Mouse (Mus musculus) CH12.LX (cell line): ENCODE measurements at regions not wholly inside any gene's neighbourhood (a gene's known extent, or its start where the extent isn't known, plus 50 kb on each side); places are given as distances from the start of the nearest gene placed in this dataset.

Experiments
- DNase-seq: peaks from one replicate; pipeline ENCODE4 v3.0.0-alpha.2; 2013; ENCODE audit errors: extremely low read depth
- H3K27ac ChIP-seq: 2 replicates; pipeline ENCODE4 v1.5.1; 2012; ENCODE audit warnings: low read depth, mild to moderate bottlenecking, control low read depth, moderate library complexity; ENCODE audit not compliant: insufficient read depth
- H3K27me3 ChIP-seq: replicated peaks from 2 replicates; pipeline ENCODE3; 2012; ENCODE audit warnings: inconsistent platforms
- H3K36me3 ChIP-seq, 2 experiments: replicated peaks in 1 of 2; 2 replicates each; pipeline versions ENCODE3 to v1.6.1; 2012; ENCODE audit warnings: inconsistent platforms in 1 of 2, low read length in 1 of 2, mild to moderate bottlenecking in 1 of 2, mixed read lengths in 1 of 2, moderate library complexity in 1 of 2; ENCODE audit not compliant: control insufficient read depth in 1 of 2, insufficient read depth in 1 of 2
- H3K4me1 ChIP-seq, 2 experiments: 2 replicates each; pipeline ENCODE4 v1.6.1; 2012; ENCODE audit warnings: inconsistent platforms in 1 of 2, moderate library complexity in 1 of 2; ENCODE audit not compliant: insufficient read depth in 2 of 2, control insufficient read depth in 1 of 2
- H3K4me2 ChIP-seq: 2 replicates; pipeline ENCODE4 v1.6.1; 2012; ENCODE audit warnings: low read depth, mild to moderate bottlenecking, control low read depth; ENCODE audit not compliant: poor library complexity, insufficient read depth, severe bottlenecking
- H3K4me3 ChIP-seq, 3 experiments: fragments of 150-350 bp in 1 of 3; sonication (generic) in 1 of 3; replicated peaks in 1 of 3; 2 replicates each; pipeline versions ENCODE3 to v1.5.1; 2011 to 2012; ENCODE audit warnings: low read depth in 2 of 3, low read length in 2 of 3, mild to moderate bottlenecking in 2 of 3, moderate library complexity in 2 of 3, control low read depth in 1 of 3, improper control_type of control experiment in 1 of 3, inconsistent platforms in 1 of 3, mixed read lengths in 1 of 3; ENCODE audit not compliant: poor library complexity in 1 of 3
- H3K79me2 ChIP-seq: replicated peaks from 2 replicates; pipeline ENCODE4 v1.6.1; 2012; ENCODE audit warnings: mild to moderate bottlenecking, moderate library complexity; ENCODE audit not compliant: control insufficient read depth, poor library complexity, insufficient read depth, severe bottlenecking; ENCODE audit errors: extremely low read depth
- H3K9ac ChIP-seq: 2 replicates; pipeline ENCODE4 v1.6.1; 2012; ENCODE audit warnings: low read depth, mild to moderate bottlenecking, control low read depth, moderate library complexity; ENCODE audit not compliant: insufficient read depth
- H3K9me3 ChIP-seq: replicated peaks from 2 replicates; pipeline ENCODE3; 2012; ENCODE audit warnings: low read length, inconsistent platforms, mixed read lengths
- BHLHE40 ChIP-seq: IDR thresholded peaks from 2 replicates; pipeline ENCODE4 v1.6.1; 2011; ENCODE audit warnings: mild to moderate bottlenecking, low read depth, low read length, improper control_type of control experiment
- CHD2 ChIP-seq: IDR thresholded peaks from 2 replicates; pipeline ENCODE4 v1.6.1; 2011; ENCODE audit warnings: low read length, improper control_type of control experiment
- CTCF ChIP-seq, 2 experiments: IDR thresholded peaks in 1 of 2; conservative IDR thresholded peaks in 1 of 2; 2 replicates each; pipeline ENCODE4 v1.5.1; 2011 to 2012; ENCODE audit warnings: low read depth in 2 of 2, low read length in 2 of 2, improper control_type of control experiment in 1 of 2, inconsistent platforms in 1 of 2, mild to moderate bottlenecking in 1 of 2, moderate library complexity in 1 of 2
- ELF1 ChIP-seq: IDR thresholded peaks from 2 replicates; pipeline ENCODE4 v1.6.1; 2014; ENCODE audit warnings: low read depth, mild to moderate bottlenecking, inconsistent platforms, low read length, improper control_type of control experiment
- EP300 ChIP-seq: IDR thresholded peaks from 2 replicates; pipeline ENCODE4 v1.6.1; 2011; ENCODE audit warnings: low read length, improper control_type of control experiment
- ETS1 ChIP-seq: conservative IDR thresholded peaks from 2 replicates; pipeline ENCODE4 v1.6.1; 2012; ENCODE audit warnings: low read depth, mild to moderate bottlenecking, inconsistent platforms, low read length, improper control_type of control experiment, moderate library complexity
- GABPA ChIP-seq: IDR thresholded peaks from 2 replicates; pipeline ENCODE4 v1.6.1; 2012; ENCODE audit warnings: low read depth, low read length, improper control_type of control experiment, inconsistent platforms; ENCODE audit not compliant: insufficient replicate concordance
- MAFK ChIP-seq: IDR thresholded peaks from 2 replicates; pipeline ENCODE4 v1.6.1; 2011; ENCODE audit warnings: low read length, improper control_type of control experiment; ENCODE audit not compliant: insufficient replicate concordance
- MEF2A ChIP-seq: IDR thresholded peaks from 2 replicates; pipeline ENCODE4 v1.6.1; 2014; ENCODE audit warnings: low read depth, mild to moderate bottlenecking, inconsistent platforms, low read length, improper control_type of control experiment, borderline replicate concordance
- MXI1 ChIP-seq: IDR thresholded peaks from 2 replicates; pipeline ENCODE4 v1.6.1; 2011; ENCODE audit warnings: mild to moderate bottlenecking, low read depth, low read length, improper control_type of control experiment
- MYC ChIP-seq: IDR thresholded peaks from 2 replicates; pipeline ENCODE4 v1.6.1; 2011; ENCODE audit warnings: low read depth, mild to moderate bottlenecking, improper control_type of control experiment, low read length
- PAX5 ChIP-seq: IDR thresholded peaks from 2 replicates; pipeline ENCODE4 v1.6.1; 2012; ENCODE audit warnings: low read length, inconsistent platforms, mixed read lengths
- POLR2A ChIP-seq: IDR thresholded peaks from 2 replicates; pipeline ENCODE4 v1.6.1; 2011; ENCODE audit warnings: low read depth, mild to moderate bottlenecking, improper control_type of control experiment, low read length
- POLR2AphosphoS2 ChIP-seq: IDR thresholded peaks from 2 replicates; pipeline ENCODE4 v1.6.1; 2011; ENCODE audit warnings: low read depth, low read length, improper control_type of control experiment
- RCOR1 ChIP-seq: conservative IDR thresholded peaks from 2 replicates; pipeline ENCODE4 v1.6.1; 2012; ENCODE audit warnings: low read depth, mild to moderate bottlenecking, inconsistent platforms, low read length, improper control_type of control experiment
- SIN3A ChIP-seq: IDR thresholded peaks from 2 replicates; pipeline ENCODE4 v1.6.1; 2012; ENCODE audit warnings: low read length, improper control_type of control experiment, inconsistent platforms
- TBP ChIP-seq: conservative IDR thresholded peaks from 2 replicates; pipeline ENCODE4 v1.6.1; 2011; ENCODE audit warnings: low read depth, low read length, improper control_type of control experiment
- USF2 ChIP-seq: conservative IDR thresholded peaks from 2 replicates; pipeline ENCODE4 v1.6.1; 2011; ENCODE audit warnings: low read depth, low read length, improper control_type of control experiment
- ZC3H11A ChIP-seq: IDR thresholded peaks from 2 replicates; pipeline ENCODE4 v1.6.1; 2012; ENCODE audit warnings: low read depth, mild to moderate bottlenecking, inconsistent platforms, low read length, improper control_type of control experiment
- ZKSCAN1 ChIP-seq: IDR thresholded peaks from 2 replicates; pipeline ENCODE4 v1.6.1; 2012; ENCODE audit warnings: low read depth, inconsistent platforms, low read length, improper control_type of control experiment, borderline replicate concordance
- ZMIZ1 ChIP-seq: IDR thresholded peaks from 2 replicates; pipeline ENCODE4 v1.6.1; 2012; ENCODE audit warnings: low read depth, mild to moderate bottlenecking, inconsistent platforms, low read length, improper control_type of control experiment
- ZNF384 ChIP-seq: IDR thresholded peaks from 2 replicates; pipeline ENCODE4 v1.6.1; 2012; ENCODE audit warnings: low read depth, low read length, improper control_type of control experiment, inconsistent platforms
- dilution Hi-C: fragments of 300-500 bp; cut with MboI; formaldehyde crosslinking; loops from 2 replicates; pipeline ENCODE4 v1.14.3; 2020; ENCODE audit warnings: low sequenced_read_pairs; ENCODE audit not compliant: extremely low pct_unique_long_range_greater_than_20kb, extremely low pct_ligation_motif_present
- in situ Hi-C: fragments of 300-500 bp; cut with MboI; formaldehyde crosslinking; loops from 3 replicates; pipeline ENCODE4 v1.14.3; 2019; ENCODE audit warnings: low sequenced_read_pairs, low pct_ligation_motif_present, low pct_unique_long_range_greater_than_20kb, mixed read lengths

DNA sequence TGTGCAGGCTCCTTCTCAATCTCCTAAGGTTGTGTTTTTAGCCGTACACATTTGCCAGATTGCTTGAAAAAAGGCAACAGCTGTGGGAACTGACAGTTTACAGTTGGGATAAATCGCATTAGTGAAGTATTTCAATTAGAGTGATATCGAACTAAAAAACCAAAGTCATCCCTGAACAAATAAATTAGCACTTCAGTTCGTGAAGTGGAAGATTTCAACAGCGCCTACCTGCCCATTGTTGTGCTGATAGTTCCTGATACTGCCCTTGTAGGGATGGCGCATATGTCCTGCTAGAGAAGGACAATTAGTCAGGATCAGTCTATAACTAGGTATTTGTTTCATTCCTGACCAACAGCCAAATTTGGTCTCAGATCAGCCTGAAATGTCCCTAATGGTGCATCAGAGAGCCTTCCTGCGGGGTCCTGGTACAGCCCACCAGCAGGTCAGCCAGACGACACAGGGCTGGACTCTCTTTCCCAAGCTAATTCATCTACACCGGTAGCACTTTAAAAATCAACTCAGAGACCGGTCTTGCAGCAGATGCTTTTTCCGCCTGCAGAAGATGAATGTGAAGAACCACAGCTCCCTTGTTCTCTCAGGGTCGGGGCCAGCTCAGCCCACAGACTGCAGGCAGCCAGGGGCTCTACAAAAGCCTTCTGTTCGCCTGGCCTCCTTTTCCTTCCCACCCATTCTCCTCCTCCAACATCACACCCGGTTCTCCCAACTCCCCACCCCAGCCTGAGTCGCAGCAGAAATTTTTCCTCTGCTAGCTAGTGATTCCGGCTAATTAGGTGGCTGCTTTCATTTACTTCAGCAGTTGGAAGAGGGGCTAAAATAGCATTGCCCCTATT, 146.1 kb downstream of the Psat1 start:
- dilution Hi-C loops: no loop called here
- Histone ChIP-seq H3K27me3 (peaks cover 1% of the 10 kb centered on the region), H3K79me2 (no peaks in the 10 kb centered on the region)
- no peak for TF ChIP-seq TBP
- no peak for TF ChIP-seq MXI1
- TF ChIP-seq ZNF384: no peak
- no peak for TF ChIP-seq ZKSCAN1
- TF ChIP-seq GABPA: no peak
- no peak for TF ChIP-seq POLR2AphosphoS2
- no peak for TF ChIP-seq RCOR1
- TF ChIP-seq CTCF (conservative IDR thresholded peaks at IDR 0.05 in 1 of 2, IDR thresholded peaks at IDR 0.05 in 1 of 2; ENCODE audit: low read depth in 2 of 2, low read length in 2 of 2): no peak
- no peak for TF ChIP-seq MEF2A
- no peak for TF ChIP-seq ZMIZ1
- TF ChIP-seq CHD2: no peak
- TF ChIP-seq SIN3A: no peak
- TF ChIP-seq POLR2A: no peak
- TF ChIP-seq PAX5: no peak
- TF ChIP-seq, all 38 proteins: peak for 0
- no peaks in the 10 kb centered on the region for H3K9me3 ChIP-seq
- in situ Hi-C loops: no loop called here
- no peak for DNase-seq
- H3K27ac ChIP-seq: no peak overlapping the region
- peak overlapping the region; percentile 60 for H3K4me2 ChIP-seq
- H3K9ac ChIP-seq: no peak overlapping the region
- H3K4me3 ChIP-seq: no peak overlapping the region
- H3K4me1 ChIP-seq: peaks cover 0 to 5% of the 10 kb centered on the region in 2 experiments; a peak in 1 of 4 replicates
- no peaks in the 10 kb centered on the region for H3K36me3 ChIP-seq

DNA sequence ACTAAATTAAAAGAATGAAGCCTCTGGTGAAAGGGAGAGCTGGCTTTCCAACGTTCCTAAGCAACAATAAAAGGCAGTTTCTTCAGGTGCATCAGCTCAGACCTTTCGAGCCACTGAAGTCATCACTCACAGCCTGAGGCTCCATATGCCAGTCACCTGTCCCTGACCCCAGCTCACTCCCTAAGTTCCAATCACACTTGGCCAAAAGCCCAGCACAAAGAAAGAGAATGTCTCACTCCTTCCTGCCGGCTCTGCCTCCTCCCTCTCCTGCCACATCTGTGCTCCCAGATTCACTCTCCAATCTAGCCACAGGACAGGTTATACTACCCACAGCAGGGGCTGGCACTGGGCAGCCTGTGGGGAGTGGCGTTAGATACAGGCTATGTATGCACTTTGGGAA, 150.7 kb downstream of the Psat1 start:
- Histone ChIP-seq H3K79me2 (no peaks in the 10 kb centered on the region), H3K4me3 (no peak overlapping the region), H3K36me3 (no peaks in the 10 kb centered on the region), H3K27ac (no peak overlapping the region), H3K27me3 (no peaks in the 10 kb centered on the region), H3K4me2 (no peak overlapping the region), H3K9ac (no peak overlapping the region), H3K4me1 (0 out of 4 replicates have a peak, but pooled peaks cover 0 to 3% of the 10 kb centered on the region in 2 experiments), H3K9me3 (no peaks in the 10 kb centered on the region)
- DNase-seq: no peak
- in situ Hi-C loops (no loop called here), dilution Hi-C loops (no loop called here)
- no peak for TF ChIP-seq MYC
- TF ChIP-seq GABPA: no peak
- no peak for TF ChIP-seq ETS1
- TF ChIP-seq USF2: no peak
- no peak for TF ChIP-seq EP300
- TF ChIP-seq MAFK: no peak
- TF ChIP-seq ELF1: no peak
- no peak for TF ChIP-seq ZC3H11A
- no peak for TF ChIP-seq BHLHE40
